26 mouse cellular contexts compared by ENCODE assay signal in genomic region chr3:32505841-32506240, GRCm38 (mm10). TPM values are rescaled to one million over a fixed set of nuclear protein-coding genes. Genes with fewer than 3 reads are reported as not detected.
A peak's percentile ranks its signal among the peaks of the same experiment; 100 is the strongest.
DNase-seq lines count a peak whose midpoint lies in the region; ATAC-seq and TF ChIP-seq lines count a peak whose summit lies in the region.
"Had no signal": no experiment of that assay in that cellular context is flagged by ENCODE, and none has a peak within 500 bp of the region (broad histone marks: within the 10 kb centered on the region; RNA-seq: fewer than 3 reads in every experiment).

No protein-coding gene starts in this region.

- TF ChIP-seq CTCF in kidney, postnatal 0 days (IDR thresholded peaks at IDR 0.05; ENCODE audit: low read depth): no peak

- no peak overlapping the region for H3K27ac ChIP-seq in kidney, postnatal 0 days
- H3K27ac ChIP-seq in midbrain, embryonic 11.5 days (ENCODE audit: low read depth, low read length): no peak overlapping the region
- H3K27ac ChIP-seq in midbrain, embryonic 10.5 days (replicated peaks): no peak overlapping the region

- no peaks in the 10 kb centered on the region for H3K36me3 ChIP-seq in kidney, postnatal 0 days (ENCODE audit: insufficient read depth, low read length)
- no peaks in the 10 kb centered on the region for H3K36me3 ChIP-seq in midbrain, embryonic 11.5 days (ENCODE audit: control insufficient read depth, insufficient read depth, low read length)
- H3K36me3 ChIP-seq in midbrain, embryonic 10.5 days: no peaks in the 10 kb centered on the region
- no peaks in the 10 kb centered on the region for H3K36me3 ChIP-seq in myocyte (ENCODE audit: control insufficient read depth, insufficient read depth)
- H3K36me3 ChIP-seq: G1E had no signal

- no peak overlapping the region for H3K4me2 ChIP-seq in kidney, postnatal 0 days (ENCODE audit: low read length)
- H3K4me2 ChIP-seq in midbrain, embryonic 11.5 days: no peak overlapping the region
- H3K4me2 ChIP-seq in myocyte (ENCODE audit: low read depth): peak overlapping the region; percentile 69

- H3K9me3 ChIP-seq in kidney, postnatal 0 days (replicated peaks; ENCODE audit: low read length): no peaks in the 10 kb centered on the region
- no peaks in the 10 kb centered on the region for H3K9me3 ChIP-seq in midbrain, embryonic 11.5 days (ENCODE audit: control insufficient read depth, low read length)
- no peaks in the 10 kb centered on the region for H3K9me3 ChIP-seq in midbrain, embryonic 10.5 days (replicated peaks)
- H3K9me3 ChIP-seq: G1E had no signal

- H3K4me3 ChIP-seq in kidney, postnatal 0 days (replicated peaks; ENCODE audit: low read depth, low read length): no peak overlapping the region
- H3K4me3 ChIP-seq in midbrain, embryonic 11.5 days (ENCODE audit: low read depth, low read length): no peak overlapping the region
- no peak overlapping the region for H3K4me3 ChIP-seq in midbrain, embryonic 10.5 days
- H3K4me3 ChIP-seq in myocyte: no peak overlapping the region

- no peaks in the 10 kb centered on the region for H3K27me3 ChIP-seq in kidney, postnatal 0 days (ENCODE audit: insufficient read depth, low read length)
- no peaks in the 10 kb centered on the region for H3K27me3 ChIP-seq in midbrain, embryonic 11.5 days (ENCODE audit: control insufficient read depth, insufficient read depth, low read length)
- no peaks in the 10 kb centered on the region for H3K27me3 ChIP-seq in midbrain, embryonic 10.5 days (ENCODE audit: low read depth, poor library complexity, severe bottlenecking)
- H3K27me3 ChIP-seq in myocyte (ENCODE audit: control insufficient read depth, insufficient read depth, insufficient read length): no peaks in the 10 kb centered on the region
- H3K27me3 ChIP-seq: CH12.LX, Patski had no signal

- no peak overlapping the region for H3K9ac ChIP-seq in kidney, postnatal 0 days (ENCODE audit: low read depth, low read length)
- no peak overlapping the region for H3K9ac ChIP-seq in midbrain, embryonic 11.5 days (ENCODE audit: low read length)

- 70% methylated on average over 3 of the region's 3 CpGs for WGBS in kidney, postnatal 0 days
- WGBS in midbrain, embryonic 11.5 days: 75% methylated on average over 3 of the region's 3 CpGs
- 70% methylated on average over 3 of the region's 3 CpGs for WGBS in midbrain, embryonic 10.5 days

- TF ChIP-seq POLR2A in myocyte (IDR thresholded peaks at IDR 0.05; ENCODE audit: insufficient read length, low read depth): no peak

- H3K4me1 ChIP-seq in kidney, postnatal 0 days (replicated peaks; ENCODE audit: insufficient read depth, low read length): no peaks in the 10 kb centered on the region
- H3K4me1 ChIP-seq in midbrain, embryonic 11.5 days (ENCODE audit: control insufficient read depth, insufficient read depth, low read length): peaks cover 7% of the 10 kb centered on the region
- peaks cover 29% of the 10 kb centered on the region for H3K4me1 ChIP-seq in midbrain, embryonic 10.5 days

- no peaks in the 10 kb centered on the region for H3K79me2 ChIP-seq in myocyte (ENCODE audit: control insufficient read depth, insufficient read depth)

- no peak overlapping the region for H3ac ChIP-seq in myocyte (ENCODE audit: control insufficient read depth, insufficient read length)

- DNase-seq in heart, adult 11 months: peak; percentile 62
- no peak for DNase-seq in heart, adult 9 months (ENCODE audit: low spot score in 2 of 2)
- peak; percentile 4 for DNase-seq in kidney, postnatal 0 days (ENCODE audit: low spot score)
- DNase-seq in kidney, postnatal 36 days: no peak
- peak; percentile 79 for DNase-seq in midbrain, embryonic 11.5 days (ENCODE audit: low spot score, missing footprints)
- DNase-seq in midbrain, embryonic 10.5 days (ENCODE audit: low spot score): no peak
- DNase-seq: adrenal gland, adult 2 months; adrenal gland, adult 8-10 months; adrenal gland, postnatal 10 days; adrenal gland, postnatal 14 days; adrenal gland, postnatal 25 days; adrenal gland, postnatal 36 days; B cell, adult 2 months; cerebellum, adult 11 months; cerebellum, adult 11-12 months had no signal

- no peak for ATAC-seq in kidney, postnatal 0 days (replicated peaks; ENCODE audit: low FRiP score, low read depth)
- no peak for ATAC-seq in midbrain, embryonic 11.5 days (ENCODE audit: low FRiP score)
- ATAC-seq in erythroblast, adult 5-6 weeks (replicated peaks; ENCODE audit: low FRiP score, poor library complexity, severe bottlenecking): no peak
- ATAC-seq: activated CD4-positive, CD25-positive, alpha-beta regulatory T cell, adult 4 months; CD4-positive, CD25-positive, alpha-beta regulatory T cell, adult 4 months; Patski had no signal

TF ChIP-seq in myocyte, 11 proteins besides CTCF, POLR2A, EP300 and RAD21:
- TF ChIP-seq USF1 (IDR thresholded peaks at IDR 0.05; ENCODE audit: low read depth) (no peak), MAX (IDR thresholded peaks at IDR 0.05; ENCODE audit: low read depth) (no peak), E2F4 (IDR thresholded peaks at IDR 0.05; ENCODE audit: insufficient read depth) (no peak), POLR2AphosphoS2 (IDR thresholded peaks at IDR 0.05; ENCODE audit: insufficient read length, low read depth) (no peak), REST (IDR thresholded peaks at IDR 0.05; ENCODE audit: insufficient read depth, insufficient read length) (no peak), CEBPB (IDR thresholded peaks at IDR 0.05; ENCODE audit: insufficient read depth, poor library complexity, severe bottlenecking) (no peak)

RNA-seq across cellular contexts. Expression of gene Zfp639, which starts 4.2 kb away (rescaled TPM):
- 38.6 and 41.6 TPM in 2 replicates for polyA plus RNA-seq in kidney, postnatal 0 days (2015; fragmentation: Nextera tagmentation; extraction: Ambion mirVana)
- polyA plus RNA-seq in midbrain, embryonic 11.5 days (2014; fragmentation: Nextera tagmentation; extraction: Ambion mirVana): 42.1 and 50.3 TPM in 2 replicates
- polyA plus RNA-seq in midbrain, embryonic 10.5 days (2016; fragmentation: Nextera tagmentation; extraction: Ambion mirVana): 40.3 and 43.7 TPM in 2 replicates
- 25.3 TPM for polyA plus RNA-seq in myocyte (2012; fragmentation: generic; extraction: Trizol)
- 14.4 and 20.3 TPM in 2 replicates for total RNA-seq in erythroblast, adult 5-6 weeks (2015; ENCODE audit: low replicate concordance)
- 10.3 and 11.2 TPM in 2 replicates for total RNA-seq in erythroblast, adult 5-6 weeks (2017; ENCODE audit: low replicate concordance)

RNA-seq across cellular contexts. Expression of gene Kcnmb3, which starts 13.8 kb away (rescaled TPM):
- 0.10 TPM in 1 of 2 replicates, not detected in the other for polyA plus RNA-seq in kidney, postnatal 0 days (2015; fragmentation: Nextera tagmentation; extraction: Ambion mirVana)
- 0.08 and 0.15 TPM in 2 replicates for polyA plus RNA-seq in midbrain, embryonic 11.5 days (2014; fragmentation: Nextera tagmentation; extraction: Ambion mirVana)
- polyA plus RNA-seq in midbrain, embryonic 10.5 days (2016; fragmentation: Nextera tagmentation; extraction: Ambion mirVana): 0.07 TPM in 1 of 2 replicates, not detected in the other
- polyA plus RNA-seq in myocyte (2012; fragmentation: generic; extraction: Trizol): not detected
- not detected in 2 replicates for total RNA-seq in erythroblast, adult 5-6 weeks (2015; ENCODE audit: low replicate concordance)
- not detected in 2 replicates for total RNA-seq in erythroblast, adult 5-6 weeks (2017; ENCODE audit: low replicate concordance)
- total RNA-seq: adrenal gland, adult 18-20 months; G1E; MEL had no signal
- polyA plus RNA-seq: adrenal gland, adult 2 months; brain, embryonic 14.5 days; C2C12; G1E; Patski had no signal

RNA-seq across cellular contexts. Expression of gene Mfn1, which starts 23.4 kb away (rescaled TPM):
- polyA plus RNA-seq in kidney, postnatal 0 days (2015; fragmentation: Nextera tagmentation; extraction: Ambion mirVana): 32.4 and 34.9 TPM in 2 replicates
- 29.7 and 31.2 TPM in 2 replicates for polyA plus RNA-seq in midbrain, embryonic 11.5 days (2014; fragmentation: Nextera tagmentation; extraction: Ambion mirVana)
- polyA plus RNA-seq in midbrain, embryonic 10.5 days (2016; fragmentation: Nextera tagmentation; extraction: Ambion mirVana): 22.1 and 33.7 TPM in 2 replicates
- 17.0 TPM for polyA plus RNA-seq in myocyte (2012; fragmentation: generic; extraction: Trizol)
- total RNA-seq in erythroblast, adult 5-6 weeks (2015; ENCODE audit: low replicate concordance): 6.7 and 28.6 TPM in 2 replicates
- 37.8 and 40.3 TPM in 2 replicates for total RNA-seq in erythroblast, adult 5-6 weeks (2017; ENCODE audit: low replicate concordance)

Comparison
In these comparisons a context has a peak if more than half of its experiments do, and no peak if none do; other contexts are left out.
1. DNase-seq: peak in heart, adult 11 months (single experiment), kidney, postnatal 0 days (single experiment) and midbrain, embryonic 11.5 days (single experiment); none in heart, adult 9 months (0 of 2), kidney, postnatal 36 days (0 of 2) and midbrain, embryonic 10.5 days (single experiment).